In the genomic region with DNA sequence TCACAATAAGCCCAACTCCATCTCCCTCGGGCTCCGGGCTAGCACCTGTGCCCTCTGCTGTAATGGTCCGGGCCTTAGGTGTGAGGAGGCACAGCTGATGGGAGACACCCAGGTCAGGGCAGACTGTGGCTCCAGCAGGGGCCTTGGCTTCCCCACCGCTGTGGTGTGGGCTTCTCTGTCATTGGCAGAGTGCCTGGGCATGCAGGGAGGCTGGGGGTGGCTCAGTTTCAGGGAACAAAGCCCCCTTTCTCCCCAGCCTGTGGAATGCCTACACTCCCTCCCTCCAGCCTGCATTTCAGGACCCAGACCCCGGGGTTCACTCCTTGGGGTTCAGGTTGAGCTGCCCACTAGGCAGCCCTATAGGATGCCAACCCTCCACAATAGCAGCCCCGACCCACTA, we compare ENCODE assay signal across 13 mouse cellular contexts. TPM values are rescaled to one million over a fixed set of nuclear protein-coding genes. Genes with fewer than 3 reads are reported as not detected.
DNase-seq lines count a peak whose midpoint lies in the region; ATAC-seq lines count a peak whose summit lies in the region.
"Had no signal": no experiment of that assay in that cellular context is flagged by ENCODE, and none has a peak within 500 bp of the region (broad histone marks: within the 10 kb centered on the region; RNA-seq: fewer than 3 reads in every experiment).

No protein-coding gene starts in this region.

- H3K27ac ChIP-seq in forebrain, embryonic 13.5 days: peak overlapping the region; percentile 48
- 0 out of 2 replicates have a peak overlapping the region, but pooled peaks have one; percentile 30 for H3K27ac ChIP-seq in limb, embryonic 11.5 days (replicated peaks; ENCODE audit: low read depth, low read length)
- H3K27ac ChIP-seq in neural tube, embryonic 12.5 days: 0 out of 2 replicates have a peak overlapping the region, but pooled peaks have one; percentile 15
- H3K27ac ChIP-seq: macrophage had no signal

- no peak overlapping the region for H3K9ac ChIP-seq in forebrain, embryonic 13.5 days
- no peak overlapping the region for H3K9ac ChIP-seq in limb, embryonic 11.5 days (ENCODE audit: low read length)
- no peak overlapping the region for H3K9ac ChIP-seq in neural tube, embryonic 12.5 days

- H3K36me3 ChIP-seq in forebrain, embryonic 13.5 days (ENCODE audit: poor library complexity, severe bottlenecking): no peaks in the 10 kb centered on the region
- H3K36me3 ChIP-seq in limb, embryonic 11.5 days (ENCODE audit: control insufficient read depth, insufficient read depth, low read length): no peaks in the 10 kb centered on the region
- no peaks in the 10 kb centered on the region for H3K36me3 ChIP-seq in neural tube, embryonic 12.5 days

- H3K4me2 ChIP-seq in forebrain, embryonic 13.5 days: no peak overlapping the region
- no peak overlapping the region for H3K4me2 ChIP-seq in limb, embryonic 11.5 days (ENCODE audit: low read depth, severe bottlenecking)
- H3K4me2 ChIP-seq in neural tube, embryonic 12.5 days (replicated peaks): no peak overlapping the region

- intact Hi-C loops in left cerebral cortex, postnatal 4 days (cut with DNase I): no loop called here
- intact Hi-C loops in left cerebral cortex, postnatal 14 days (cut with DNase I): no loop called here

- no peaks in the 10 kb centered on the region for H3K9me3 ChIP-seq in forebrain, embryonic 13.5 days (replicated peaks)
- no peaks in the 10 kb centered on the region for H3K9me3 ChIP-seq in limb, embryonic 11.5 days (ENCODE audit: control insufficient read depth, low read length)
- no peaks in the 10 kb centered on the region for H3K9me3 ChIP-seq in neural tube, embryonic 12.5 days

- DNase-seq in left cerebral cortex, postnatal 4 days: peak; percentile 46
- DNase-seq in left cerebral cortex, postnatal 14 days (ENCODE audit: low spot score in 2 of 2): no peak
- DNase-seq in limb, embryonic 11.5 days (ENCODE audit: low spot score): no peak
- no peak for DNase-seq in Muller cell, postnatal 12 days (ENCODE audit: inconsistent ontology term)
- DNase-seq in kidney, adult 11 months: no peak
- DNase-seq in kidney, adult 9 months: no peak
- DNase-seq: adrenal gland, adult 8-10 months; liver; thymus, adult 18-20 months had no signal

- H3K27me3 ChIP-seq in forebrain, embryonic 13.5 days: 0 out of 2 replicates have a peak, but pooled peaks cover 3% of the 10 kb centered on the region
- H3K27me3 ChIP-seq in limb, embryonic 11.5 days (ENCODE audit: control insufficient read depth, insufficient read depth, low read length): no peaks in the 10 kb centered on the region
- H3K27me3 ChIP-seq in neural tube, embryonic 12.5 days (replicated peaks): no peaks in the 10 kb centered on the region; the same call in 1 of the 2 replicates

- no peak overlapping the region for H3K4me3 ChIP-seq in forebrain, embryonic 13.5 days
- no peak overlapping the region for H3K4me3 ChIP-seq in limb, embryonic 11.5 days (ENCODE audit: low read depth, low read length)
- no peak overlapping the region for H3K4me3 ChIP-seq in neural tube, embryonic 12.5 days

- no peak for ATAC-seq in forebrain, embryonic 13.5 days
- ATAC-seq in limb, embryonic 11.5 days (ENCODE audit: insufficient number of reproducible peaks, low FRiP score, low TSS enrichment, low read depth): no peak
- peak; percentile 18; the same call in 1 of the 2 replicates for ATAC-seq in neural tube, embryonic 12.5 days (ENCODE audit: low FRiP score, low read depth)
- ATAC-seq: intestine, embryonic 16.5 days had no signal

- WGBS in forebrain, embryonic 13.5 days: 47% methylated on average over 6 of the region's 6 CpGs
- WGBS in limb, embryonic 11.5 days: 79% methylated on average over 6 of the region's 6 CpGs
- 60% methylated on average over 6 of the region's 6 CpGs for WGBS in neural tube, embryonic 12.5 days

- peaks cover 34% of the 10 kb centered on the region for H3K4me1 ChIP-seq in forebrain, embryonic 13.5 days
- peaks cover 35% of the 10 kb centered on the region for H3K4me1 ChIP-seq in limb, embryonic 11.5 days (ENCODE audit: control insufficient read depth, insufficient read depth, low read length)
- H3K4me1 ChIP-seq in neural tube, embryonic 12.5 days: peaks cover 43% of the 10 kb centered on the region

RNA-seq across cellular contexts. Expression of gene Fam131c, which starts 31.8 kb away (rescaled TPM):
- 10 to 100 TPM; 32.5 to 35.1 TPM for total RNA-seq in left cerebral cortex, postnatal 4 days (2021)
- 1 to 10 TPM; 5.4 to 5.5 TPM for total RNA-seq in left cerebral cortex, postnatal 14 days (2021)
- 3.3 and 3.8 TPM in 2 replicates for polyA plus RNA-seq in forebrain, embryonic 13.5 days (2015; fragmentation: Nextera tagmentation; extraction: Ambion mirVana)
- 0.34 and 0.57 TPM in 2 replicates for polyA plus RNA-seq in limb, embryonic 11.5 days (2014; fragmentation: Nextera tagmentation; extraction: Ambion mirVana)
- polyA plus RNA-seq in neural tube, embryonic 12.5 days (2016; fragmentation: Nextera tagmentation; extraction: Ambion mirVana): 2.5 and 3.2 TPM in 2 replicates
- polyA plus RNA-seq: macrophage had no signal

RNA-seq across cellular contexts. Expression of gene Epha2, which starts 35.2 kb away (rescaled TPM):
- total RNA-seq in left cerebral cortex, postnatal 4 days (2021): 1 to 10 TPM; 1.6 TPM
- 1 to 10 TPM; 2.2 to 2.7 TPM for total RNA-seq in left cerebral cortex, postnatal 14 days (2021)
- 1.0 and 1.3 TPM in 2 replicates for polyA plus RNA-seq in forebrain, embryonic 13.5 days (2015; fragmentation: Nextera tagmentation; extraction: Ambion mirVana)
- polyA plus RNA-seq in limb, embryonic 11.5 days (2014; fragmentation: Nextera tagmentation; extraction: Ambion mirVana): 2.2 and 2.4 TPM in 2 replicates
- 2.7 and 3.0 TPM in 2 replicates for polyA plus RNA-seq in neural tube, embryonic 12.5 days (2016; fragmentation: Nextera tagmentation; extraction: Ambion mirVana)
